Mouse (Mus musculus): ENCODE measurements around the gene 4932438A13Rik. TPM values are rescaled to one million over a fixed set of nuclear protein-coding genes. Genes with fewer than 3 reads are reported as not detected.

The 4932438A13Rik gene
- polyA plus RNA-seq, 1 experiment = 4.3 TPM

DNA sequence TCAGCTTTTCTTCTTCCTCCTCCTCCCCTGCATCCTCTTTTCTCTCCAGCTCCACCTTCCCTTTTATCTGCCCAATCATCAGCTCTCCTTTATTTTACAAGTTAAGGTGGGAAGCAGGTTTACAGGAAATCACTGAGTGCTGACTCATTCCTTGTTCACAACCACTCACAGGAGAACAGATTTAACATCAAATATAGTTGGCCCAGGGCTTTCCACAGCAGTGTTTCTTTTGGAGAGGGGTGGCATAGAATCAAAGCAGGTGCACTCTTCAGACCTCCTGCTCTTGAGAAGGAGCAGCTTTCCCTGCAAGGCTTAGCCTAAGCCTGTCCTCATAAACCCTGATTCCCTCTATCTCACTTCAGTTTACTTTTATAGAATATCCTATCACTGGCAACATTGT, 80.8 kb downstream of the 4932438A13Rik start:
- TF ChIP-seq TCF12 (IDR thresholded peaks at IDR 0.05; ENCODE audit: insufficient read depth, poor library complexity, severe bottlenecking) (no peak), E2F4 (IDR thresholded peaks at IDR 0.05; ENCODE audit: insufficient read depth) (no peak), MYOD1 (IDR thresholded peaks at IDR 0.05; ENCODE audit: control insufficient read depth in 1 of 3, insufficient read length in 2 of 3, low read depth in 2 of 3) (no peak), POLR2AphosphoS2 (IDR thresholded peaks at IDR 0.05; ENCODE audit: insufficient read length, low read depth) (no peak), CEBPB (IDR thresholded peaks at IDR 0.05; ENCODE audit: insufficient read depth, poor library complexity, severe bottlenecking) (no peak), REST (IDR thresholded peaks at IDR 0.05; ENCODE audit: insufficient read depth, insufficient read length) (no peak)
- Histone ChIP-seq H3K79me2 (ENCODE audit: control insufficient read depth, insufficient read depth) (no peaks in the 10 kb centered on the region), H3K4me2 (ENCODE audit: low read depth) (no peak overlapping the region), H3ac (ENCODE audit: control insufficient read depth, insufficient read length) (no peak overlapping the region), H3K4me3 (no peak overlapping the region), H3K36me3 (ENCODE audit: control insufficient read depth, insufficient read depth) (peaks cover 19% of the 10 kb centered on the region), H3K27me3 (ENCODE audit: control insufficient read depth, insufficient read depth, insufficient read length) (no peaks in the 10 kb centered on the region)

DNA sequence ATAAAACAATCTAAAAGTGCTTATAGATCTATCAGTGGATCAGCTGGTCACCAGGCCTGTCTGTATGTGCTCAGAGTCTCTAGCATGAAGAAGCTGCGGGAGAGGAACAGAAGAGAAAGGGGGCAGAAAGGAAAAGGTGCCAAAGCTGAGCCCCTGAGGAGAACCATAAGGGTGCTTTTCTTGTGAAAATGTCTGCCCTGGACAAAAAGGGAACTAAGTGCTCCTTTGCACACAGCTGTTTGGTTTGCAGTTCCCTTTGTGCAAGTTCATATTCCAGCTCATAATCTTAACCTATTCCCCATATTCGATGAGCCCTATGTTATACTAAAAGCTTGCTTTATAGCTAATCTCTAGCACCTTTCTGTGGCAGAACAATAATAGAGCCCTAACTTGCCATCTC, 175.1 kb downstream of the 4932438A13Rik start:
- no peak overlapping the region for H3ac ChIP-seq (ENCODE audit: control insufficient read depth, insufficient read length)
- peaks cover 54% of the 10 kb centered on the region for H3K36me3 ChIP-seq (ENCODE audit: control insufficient read depth, insufficient read depth)
- H3K4me2 ChIP-seq (ENCODE audit: low read depth) = no peak overlapping the region
- H3K79me2 ChIP-seq (ENCODE audit: control insufficient read depth, insufficient read depth) = no peaks in the 10 kb centered on the region
- no peak overlapping the region for H3K4me3 ChIP-seq
- no peak for TF ChIP-seq TCF12 (IDR thresholded peaks at IDR 0.05; ENCODE audit: insufficient read depth, poor library complexity, severe bottlenecking)
- TF ChIP-seq USF1 (IDR thresholded peaks at IDR 0.05; ENCODE audit: low read depth) = no peak
- no peak for TF ChIP-seq E2F4 (IDR thresholded peaks at IDR 0.05; ENCODE audit: insufficient read depth)
- H3K27me3 ChIP-seq (ENCODE audit: control insufficient read depth, insufficient read depth, insufficient read length) = no peaks in the 10 kb centered on the region

DNA sequence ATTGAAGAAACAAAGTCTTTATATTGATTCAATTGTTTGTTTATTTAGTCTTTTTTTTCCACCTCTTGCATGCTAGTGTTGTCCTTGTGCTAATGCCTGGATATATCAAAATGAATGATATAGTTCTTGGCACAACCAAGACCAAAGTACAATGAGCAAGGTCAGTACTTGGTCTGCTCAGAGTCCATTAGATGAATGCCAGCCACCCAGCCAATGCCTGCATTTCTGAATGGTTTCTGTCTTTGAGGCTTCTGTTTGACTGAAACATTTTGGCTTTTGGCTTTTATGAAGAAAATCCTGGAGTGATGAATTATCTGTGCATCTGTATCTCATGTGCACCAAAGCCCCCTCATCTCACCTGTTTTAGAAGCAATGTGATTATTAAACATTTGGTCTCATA, 176.9 kb downstream of the 4932438A13Rik start:
- Histone ChIP-seq H3K27me3 (ENCODE audit: control insufficient read depth, insufficient read depth, insufficient read length) (no peaks in the 10 kb centered on the region), H3ac (ENCODE audit: control insufficient read depth, insufficient read length) (no peak overlapping the region), H3K4me2 (ENCODE audit: low read depth) (no peak overlapping the region), H3K4me3 (no peak overlapping the region), H3K36me3 (ENCODE audit: control insufficient read depth, insufficient read depth) (peaks cover 45% of the 10 kb centered on the region), H3K79me2 (ENCODE audit: control insufficient read depth, insufficient read depth) (no peaks in the 10 kb centered on the region)
- no peak for TF ChIP-seq POLR2A (IDR thresholded peaks at IDR 0.05; ENCODE audit: insufficient read length, low read depth)

DNA sequence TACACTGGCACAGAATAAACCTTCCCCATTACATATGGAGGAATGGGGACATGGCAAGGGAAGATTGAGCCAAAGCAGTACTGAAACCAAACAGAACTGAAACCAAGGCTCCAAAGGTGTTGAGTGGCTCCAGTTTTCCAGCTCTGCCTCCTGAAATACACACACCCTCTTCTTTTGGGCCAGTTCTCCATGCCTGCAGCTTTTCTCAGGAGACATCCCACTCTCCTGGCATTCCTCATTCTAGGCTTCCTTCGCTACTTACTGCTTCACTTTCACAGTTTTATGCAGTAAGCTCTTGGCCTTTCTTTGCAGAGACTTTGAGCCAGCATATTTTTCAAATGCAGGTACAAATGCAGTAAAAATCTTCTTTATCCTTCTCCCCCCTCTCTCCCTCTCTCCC, 188.6 kb downstream of the 4932438A13Rik start:
- Histone ChIP-seq H3ac (ENCODE audit: control insufficient read depth, insufficient read length) (no peak overlapping the region), H3K79me2 (ENCODE audit: control insufficient read depth, insufficient read depth) (no peaks in the 10 kb centered on the region), H3K27me3 (ENCODE audit: control insufficient read depth, insufficient read depth, insufficient read length) (no peaks in the 10 kb centered on the region), H3K36me3 (ENCODE audit: control insufficient read depth, insufficient read depth) (peaks cover 19% of the 10 kb centered on the region), H3K4me3 (no peak overlapping the region), H3K4me2 (ENCODE audit: low read depth) (no peak overlapping the region)
- TF ChIP-seq REST (IDR thresholded peaks at IDR 0.05; ENCODE audit: insufficient read depth, insufficient read length) = no peak

DNA sequence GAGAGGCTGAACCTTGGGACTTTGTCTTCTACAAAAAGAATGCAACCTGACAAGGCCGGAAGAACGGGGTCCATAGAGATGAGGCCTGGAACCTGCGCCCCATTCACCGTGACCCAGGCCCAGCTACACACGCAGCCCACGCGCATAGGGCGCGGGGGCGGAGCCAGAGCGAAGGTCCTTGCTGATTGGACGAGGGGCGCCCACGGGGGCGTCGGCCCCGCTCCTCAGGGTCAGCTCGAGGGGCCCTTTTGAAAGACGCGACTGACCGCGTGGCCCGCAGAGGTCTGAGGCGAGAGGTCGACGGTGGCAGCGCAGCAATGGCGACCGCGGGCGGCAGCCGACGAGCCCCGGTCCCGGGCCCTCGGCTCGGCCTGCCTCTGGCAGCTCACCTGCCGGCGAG, 200.5 kb downstream of the 4932438A13Rik start, which contains the start of gene Adad1:
TSS of gene Adad1 (plus strand) at position 122 of the 400 bp plus-strand sequence.
- Histone ChIP-seq H3K79me2 (ENCODE audit: control insufficient read depth, insufficient read depth) (no peaks in the 10 kb centered on the region), H3K36me3 (ENCODE audit: control insufficient read depth, insufficient read depth) (no peaks in the 10 kb centered on the region), H3K4me2 (ENCODE audit: low read depth) (no peak within 1 kb of the TSS), H3K27me3 (ENCODE audit: control insufficient read depth, insufficient read depth, insufficient read length) (no peaks in the 10 kb centered on the region), H3K4me3 (no peak within 1 kb of the TSS), H3ac (ENCODE audit: control insufficient read depth, insufficient read length) (no peak within 1 kb of the TSS)
- TF ChIP-seq TCF3 (IDR thresholded peaks at IDR 0.05; ENCODE audit: insufficient read length, low read depth) (no peak), SRF (IDR thresholded peaks at IDR 0.05; ENCODE audit: control insufficient read depth, insufficient read length, low read depth) (no peak), MYOG (IDR thresholded peaks at IDR 0.05; ENCODE audit: control insufficient read depth in 1 of 3, insufficient read depth in 1 of 3, insufficient read length in 2 of 3, low read depth in 2 of 3) (no peak), CEBPB (IDR thresholded peaks at IDR 0.05; ENCODE audit: insufficient read depth, poor library complexity, severe bottlenecking) (no peak), POLR2AphosphoS2 (IDR thresholded peaks at IDR 0.05; ENCODE audit: insufficient read length, low read depth) (no peak), TCF12 (IDR thresholded peaks at IDR 0.05; ENCODE audit: insufficient read depth, poor library complexity, severe bottlenecking) (no peak), POLR2A (IDR thresholded peaks at IDR 0.05; ENCODE audit: insufficient read length, low read depth) (no peak), USF1 (IDR thresholded peaks at IDR 0.05; ENCODE audit: low read depth) (no peak), MAX (IDR thresholded peaks at IDR 0.05; ENCODE audit: low read depth) (no peak), REST (IDR thresholded peaks at IDR 0.05; ENCODE audit: insufficient read depth, insufficient read length) (no peak), E2F4 (IDR thresholded peaks at IDR 0.05; ENCODE audit: insufficient read depth) (no peak), MYOD1 (IDR thresholded peaks at IDR 0.05; ENCODE audit: control insufficient read depth in 1 of 3, insufficient read length in 2 of 3, low read depth in 2 of 3) (no peak)

DNA sequence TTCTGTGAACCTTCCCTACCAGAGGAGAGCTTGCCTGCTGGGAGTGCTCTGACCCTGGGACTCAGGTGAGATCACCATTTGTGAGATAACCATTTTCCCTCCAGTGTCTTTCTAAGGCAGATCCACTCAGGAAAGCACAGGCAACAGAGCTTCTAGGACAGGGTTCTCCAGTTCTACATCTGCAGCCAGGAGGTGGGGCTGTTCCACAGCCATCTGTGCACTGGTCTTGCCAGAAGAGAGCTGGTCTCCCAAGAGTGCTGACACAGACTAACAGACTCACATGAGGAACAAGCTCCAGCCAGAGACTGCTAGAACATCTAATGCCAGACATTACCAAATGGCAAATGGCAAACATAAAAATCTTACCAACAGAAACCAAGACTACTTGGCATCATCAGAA, 210.3 kb downstream of the 4932438A13Rik start:
- Histone ChIP-seq H3K36me3 (ENCODE audit: control insufficient read depth, insufficient read depth) (no peaks in the 10 kb centered on the region), H3ac (ENCODE audit: control insufficient read depth, insufficient read length) (no peak overlapping the region), H3K27me3 (ENCODE audit: control insufficient read depth, insufficient read depth, insufficient read length) (no peaks in the 10 kb centered on the region), H3K4me3 (no peak overlapping the region), H3K79me2 (ENCODE audit: control insufficient read depth, insufficient read depth) (no peaks in the 10 kb centered on the region), H3K4me2 (ENCODE audit: low read depth) (no peak overlapping the region)
- TF ChIP-seq MYOG (IDR thresholded peaks at IDR 0.05; ENCODE audit: control insufficient read depth in 1 of 3, insufficient read depth in 1 of 3, insufficient read length in 2 of 3, low read depth in 2 of 3) (no peak), E2F4 (IDR thresholded peaks at IDR 0.05; ENCODE audit: insufficient read depth) (no peak), MYOD1 (IDR thresholded peaks at IDR 0.05; ENCODE audit: control insufficient read depth in 1 of 3, insufficient read length in 2 of 3, low read depth in 2 of 3) (no peak), TCF12 (IDR thresholded peaks at IDR 0.05; ENCODE audit: insufficient read depth, poor library complexity, severe bottlenecking) (no peak), CEBPB (IDR thresholded peaks at IDR 0.05; ENCODE audit: insufficient read depth, poor library complexity, severe bottlenecking) (no peak), POLR2A (IDR thresholded peaks at IDR 0.05; ENCODE audit: insufficient read length, low read depth) (no peak), POLR2AphosphoS2 (IDR thresholded peaks at IDR 0.05; ENCODE audit: insufficient read length, low read depth) (no peak), USF1 (IDR thresholded peaks at IDR 0.05; ENCODE audit: low read depth) (no peak)

Data from myocyte (in vitro differentiated cells).